Mouse (Mus musculus) forebrain, embryonic 11.5 days (tissue): Measurements from ENCODE around the gene Gm8914. TPM values are rescaled to one million over a fixed set of nuclear protein-coding genes. Genes with fewer than 3 reads are reported as not detected.
"Not testable (repeated sequence)": the region's sequence is repeated elsewhere in the genome, so short reads cannot be mapped to it uniquely, and the experiment has no call there.

Source experiments
- ATAC-seq: fragments of 200-750 bp; cut with Nextera tagmentation; replicated peaks from 2 replicates; pipeline ENCODE4 v1.8.0; 2017; ENCODE audit warnings: moderate TSS enrichment; ENCODE audit not compliant: low FRiP score
- DNase-seq: peaks from one replicate; pipeline ENCODE4 v3.0.0-alpha.2; 2017; ENCODE audit warnings: low spot score
- H3K27ac ChIP-seq: fragments of 300-500 bp; sonication (generic); 2 replicates; pipeline ENCODE4 v1.5.1; 2014; ENCODE audit warnings: low read depth, low read length
- H3K27me3 ChIP-seq: fragments of 300-500 bp; sonication (generic); 2 replicates; pipeline ENCODE4 v1.6.1; 2014; ENCODE audit warnings: mild to moderate bottlenecking, low read length, mixed read lengths; ENCODE audit not compliant: control insufficient read depth, insufficient read depth
- H3K36me3 ChIP-seq: fragments of 300-500 bp; sonication (generic); 2 replicates; pipeline ENCODE4 v1.6.1; 2014; ENCODE audit warnings: mild to moderate bottlenecking, low read length, moderate library complexity, mixed read lengths; ENCODE audit not compliant: control insufficient read depth, insufficient read depth
- H3K4me1 ChIP-seq: fragments of 300-500 bp; sonication (generic); replicated peaks from 2 replicates; pipeline ENCODE4 v1.6.1; 2014; ENCODE audit warnings: low read length, mixed read lengths; ENCODE audit not compliant: control insufficient read depth, insufficient read depth
- H3K4me2 ChIP-seq: fragments of 300-500 bp; sonication (generic); 2 replicates; pipeline ENCODE4 v1.6.1; 2014; ENCODE audit warnings: low read depth, mild to moderate bottlenecking, low read length, moderate library complexity, mixed read lengths; ENCODE audit not compliant: severe bottlenecking
- H3K4me3 ChIP-seq: fragments of 300-500 bp; sonication (generic); 2 replicates; pipeline ENCODE4 v1.5.1; 2014; ENCODE audit warnings: low read depth, low read length
- H3K9ac ChIP-seq: fragments of 300-500 bp; sonication (generic); 2 replicates; pipeline ENCODE4 v1.6.1; 2014; ENCODE audit warnings: low read length
- H3K9me3 ChIP-seq: fragments of 300-500 bp; sonication (generic); 2 replicates; pipeline ENCODE4 v1.6.1; 2016; ENCODE audit warnings: low read length, mixed read lengths; ENCODE audit not compliant: control insufficient read depth
- WGBS: fragments of 180-500 bp; shearing (Covaris S2); extraction: QIAGEN DNeasy Blood & Tissue Kit; methylation state at CpG from one replicate; pipeline ENCODE4 v1.1.7; 2014; 5-methylcytosine and 5-hydroxymethylcytosine counted together
- polyA plus RNA-seq: library from polyadenylated mRNA; unstranded; fragments of >200 nt; fragmentation: Nextera tagmentation; extraction: Ambion mirVana; gene quantifications from 2 replicates; pipeline ENCODE4 v1.2.1, GENCODE M21; 2014

The Gm8914 gene
- not detected in 2 replicates for polyA plus RNA-seq

- not testable (repeated sequence) for H3K36me3 ChIP-seq, ATAC-seq, DNase-seq, H3K9ac ChIP-seq, H3K4me1 ChIP-seq, H3K27me3 ChIP-seq, H3K4me2 ChIP-seq, H3K27ac ChIP-seq, H3K4me3 ChIP-seq, H3K9me3 ChIP-seq
- WGBS: no CpG with 5 or more reads among the region's 5 CpGs
Measured at GRCm38 (mm10) chrX:91479826-91480225, at the start of gene Gm8914. TSS of gene Gm8914 (plus strand) at chrX:91480126.

Other genes with a start within 250 kb of the Gm8914 start
- not detected in 2 replicates for gene Mageb2, start 148.4 kb upstream of the Gm8914 start, polyA plus RNA-seq
- gene Gm5072, start 87.6 kb upstream of the Gm8914 start, polyA plus RNA-seq: not detected in 2 replicates
- gene 1700084M14Rik, start 95.8 kb downstream of the Gm8914 start, polyA plus RNA-seq: not detected in 2 replicates
- gene Gm14781, start 152.1 kb downstream of the Gm8914 start, polyA plus RNA-seq: not detected in 2 replicates